Mouse (Mus musculus) heart, embryonic 14.5 days (tissue): Measurements from ENCODE around the gene Iqch. TPM values are rescaled to one million over a fixed set of nuclear protein-coding genes. Genes with fewer than 3 reads are reported as not detected.

Experiments
- ATAC-seq: fragments of 200-750 bp; cut with Nextera tagmentation; 2 replicates; pipeline ENCODE4 v1.8.0; 2017; ENCODE audit warnings: low read depth, moderate TSS enrichment; ENCODE audit not compliant: insufficient number of reproducible peaks, insufficient read depth, low FRiP score
- H3K27ac ChIP-seq, 2 experiments: fragments of 200-500 bp in 1 of 2; fragments of 300-500 bp in 1 of 2; sonication (generic) in 1 of 2; replicated peaks in 1 of 2; 2 replicates each; pipeline ENCODE4 v1.5.1; 2012 to 2014; ENCODE audit warnings: low read depth in 2 of 2, low read length in 2 of 2, control low read depth in 1 of 2, mild to moderate bottlenecking in 1 of 2, mixed read lengths in 1 of 2; ENCODE audit not compliant: control insufficient read depth in 1 of 2, insufficient read depth in 1 of 2
- H3K27me3 ChIP-seq: fragments of 300-500 bp; sonication (generic); 2 replicates; pipeline ENCODE4 v1.6.1; 2014; ENCODE audit warnings: mild to moderate bottlenecking, low read length, control low read depth; ENCODE audit not compliant: control insufficient read depth, insufficient read depth
- H3K36me3 ChIP-seq: fragments of 300-500 bp; sonication (generic); 2 replicates; pipeline ENCODE4 v1.6.1; 2014; ENCODE audit warnings: mild to moderate bottlenecking, control low read depth, low read length, mixed read lengths; ENCODE audit not compliant: control insufficient read depth, insufficient read depth
- H3K4me1 ChIP-seq, 2 experiments: fragments of 200-500 bp in 1 of 2; fragments of 300-500 bp in 1 of 2; sonication (generic) in 1 of 2; 2 replicates each; pipeline ENCODE4 v1.6.1; 2012 to 2014; ENCODE audit warnings: low read length in 2 of 2, control low read depth in 1 of 2, mixed read lengths in 1 of 2; ENCODE audit not compliant: control insufficient read depth in 2 of 2, insufficient read depth in 2 of 2
- H3K4me2 ChIP-seq: fragments of 300-500 bp; sonication (generic); 2 replicates; pipeline ENCODE4 v1.6.1; 2014; ENCODE audit warnings: mild to moderate bottlenecking, low read length
- H3K4me3 ChIP-seq, 2 experiments: fragments of 200-500 bp in 1 of 2; fragments of 300-500 bp in 1 of 2; sonication (generic) in 1 of 2; 2 replicates each; pipeline ENCODE4 v1.5.1; 2012 to 2014; ENCODE audit warnings: low read length in 2 of 2, mild to moderate bottlenecking in 2 of 2, control low read depth in 1 of 2, low read depth in 1 of 2, moderate library complexity in 1 of 2; ENCODE audit not compliant: control insufficient read depth in 1 of 2, insufficient read depth in 1 of 2
- H3K9ac ChIP-seq: fragments of 300-500 bp; sonication (generic); 2 replicates; pipeline ENCODE4 v1.6.1; 2014; ENCODE audit warnings: mild to moderate bottlenecking, low read length
- H3K9me3 ChIP-seq: fragments of 300-500 bp; sonication (generic); 2 replicates; pipeline ENCODE4 v1.6.1; 2016; ENCODE audit warnings: low read length, control low read depth; ENCODE audit not compliant: control insufficient read depth
- WGBS: fragments of 180-500 bp; shearing (Covaris S2); extraction: QIAGEN DNeasy Blood & Tissue Kit; methylation state at CpG from one replicate; pipeline ENCODE4 v1.1.7; 2014; 5-methylcytosine and 5-hydroxymethylcytosine counted together
- polyA plus RNA-seq: library from polyadenylated mRNA; unstranded; fragments of >200 nt; fragmentation: Nextera tagmentation; extraction: Ambion mirVana; gene quantifications from 2 replicates; pipeline ENCODE4 v1.2.1, GENCODE M21; 2014

Iqch gene
- polyA plus RNA-seq, 1 experiment from 2014 or later = not detected

DNA sequence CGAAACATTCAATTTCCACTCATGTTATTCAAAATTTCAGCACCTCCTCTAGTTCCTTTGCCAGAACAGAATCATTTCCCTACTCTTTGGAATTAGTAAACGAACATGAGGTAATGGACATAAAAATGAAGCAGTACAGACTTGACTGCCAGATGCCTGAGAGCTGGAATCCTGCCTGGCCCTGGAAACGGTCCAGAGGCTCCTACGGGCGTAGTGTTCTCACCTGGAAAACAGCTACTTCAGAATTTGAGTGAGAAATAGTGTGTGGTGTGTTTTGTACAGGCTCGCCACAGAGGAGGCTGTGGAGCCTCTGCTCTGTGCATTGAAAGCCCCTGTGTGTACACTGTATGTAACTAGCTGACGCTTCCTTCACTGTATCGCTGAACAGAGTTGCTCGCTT is 5.6 kb downstream of the Iqch start:
- Histone ChIP-seq H3K27ac (no peak overlapping the region), H3K4me2 (no peak overlapping the region), H3K4me1 (peaks cover 2 to 10% of the 10 kb centered on the region in 2 experiments; a peak in 2 of 4 replicates), H3K4me3 (no peak overlapping the region), H3K27me3 (no peaks in the 10 kb centered on the region), H3K36me3 (no peaks in the 10 kb centered on the region), H3K9ac (no peak overlapping the region), H3K9me3 (no peaks in the 10 kb centered on the region)
- WGBS = 55% methylated on average over 9 of the region's 9 CpGs
- ATAC-seq = no peak

DNA sequence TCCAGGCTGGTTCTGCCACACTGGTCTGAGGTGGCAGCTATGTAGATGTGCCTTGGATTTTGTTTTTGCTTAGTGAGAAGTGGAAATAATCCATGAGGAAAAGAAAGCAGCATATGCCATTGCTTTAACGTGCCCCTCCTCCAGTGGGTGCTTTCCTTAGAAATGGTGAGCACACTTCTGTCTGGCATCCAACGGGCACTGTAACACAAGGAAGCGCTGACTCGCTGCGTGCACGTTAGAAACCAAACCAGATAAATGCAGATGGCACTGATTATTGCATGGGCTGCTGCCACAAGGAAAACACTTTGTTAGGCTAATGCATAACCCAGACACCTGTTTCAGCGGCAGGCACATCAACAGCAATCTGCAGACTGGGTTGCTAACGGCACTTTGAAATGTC is 6.6 kb downstream of the Iqch start:
- no peaks in the 10 kb centered on the region for H3K27me3 ChIP-seq
- H3K4me2 ChIP-seq = no peak overlapping the region
- no peaks in the 10 kb centered on the region for H3K36me3 ChIP-seq
- ATAC-seq = no peak
- no peak overlapping the region for H3K9ac ChIP-seq
- H3K4me1 ChIP-seq = peaks cover 2 to 10% of the 10 kb centered on the region in 2 experiments; a peak in 2 of 4 replicates
- no peak overlapping the region for H3K4me3 ChIP-seq
- no peaks in the 10 kb centered on the region for H3K9me3 ChIP-seq
- 84% methylated on average over 8 of the region's 8 CpGs for WGBS
- H3K27ac ChIP-seq = no peak overlapping the region

DNA sequence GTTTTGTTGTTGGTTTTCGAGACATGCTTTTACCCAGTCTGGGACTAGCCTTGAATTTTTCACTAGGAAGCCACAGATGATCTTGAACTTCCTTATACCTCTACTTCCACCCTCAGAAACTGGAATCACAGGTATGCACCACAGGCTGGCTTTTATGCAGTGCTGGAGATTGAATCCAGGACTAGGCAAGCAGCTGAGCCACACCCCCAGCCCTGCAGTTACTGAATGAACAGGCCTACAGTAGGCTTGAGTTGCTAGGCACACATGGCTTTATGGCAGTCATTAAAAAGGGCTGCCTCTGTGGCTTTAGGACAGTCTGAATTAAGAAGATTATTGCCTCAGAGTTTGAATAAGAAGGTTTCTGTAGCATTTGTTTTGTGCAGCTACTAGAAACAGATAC is 7.3 kb downstream of the Iqch start:
- Histone ChIP-seq H3K36me3 (no peaks in the 10 kb centered on the region), H3K4me2 (no peak overlapping the region), H3K27ac (no peak overlapping the region), H3K4me3 (no peak overlapping the region), H3K27me3 (no peaks in the 10 kb centered on the region), H3K9ac (no peak overlapping the region), H3K9me3 (no peaks in the 10 kb centered on the region), H3K4me1 (peaks cover 2 to 10% of the 10 kb centered on the region in 2 experiments; a peak in 2 of 4 replicates)
- 96% methylated on average over 1 of the region's 1 CpGs for WGBS
- no peak for ATAC-seq

DNA sequence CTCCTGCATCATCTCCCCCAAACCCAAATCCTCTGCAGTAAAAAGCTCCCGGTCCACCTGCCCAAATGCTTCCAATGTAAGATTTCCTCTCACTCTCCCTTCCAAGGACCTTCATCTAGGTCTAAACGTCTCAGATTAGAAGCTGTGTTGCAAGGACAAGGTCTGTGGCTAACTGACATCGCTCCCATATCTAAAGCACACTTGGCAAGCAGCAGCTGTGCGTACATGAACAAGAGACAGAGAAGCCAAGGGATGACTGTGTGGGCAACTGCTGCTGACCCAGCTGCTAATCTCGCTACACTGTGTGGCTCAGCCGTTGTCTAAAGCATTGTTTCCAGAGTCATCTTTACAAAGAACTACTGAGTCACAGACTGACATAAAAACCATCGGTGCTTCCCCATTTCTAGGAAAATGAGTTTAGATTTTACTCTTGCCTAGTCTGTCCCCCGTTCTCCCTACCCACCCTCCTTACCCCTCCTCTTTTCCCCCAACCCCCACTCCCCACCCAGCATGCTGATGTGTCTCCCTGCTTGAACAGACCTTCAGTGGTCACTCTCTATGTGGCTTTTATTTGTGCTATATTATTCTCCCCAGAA is 10.5 kb downstream of the Iqch start:
- no peaks in the 10 kb centered on the region for H3K36me3 ChIP-seq
- no peaks in the 10 kb centered on the region for H3K27me3 ChIP-seq
- H3K9ac ChIP-seq = no peak overlapping the region
- WGBS = 79% methylated on average over 8 of the region's 8 CpGs
- ATAC-seq = no peak
- H3K27ac ChIP-seq = no peak overlapping the region
- H3K4me1 ChIP-seq = peaks cover 1 to 9% of the 10 kb centered on the region in 2 experiments; a peak in 2 of 4 replicates
- no peaks in the 10 kb centered on the region for H3K9me3 ChIP-seq
- no peak overlapping the region for H3K4me2 ChIP-seq
- H3K4me3 ChIP-seq = no peak overlapping the region

DNA sequence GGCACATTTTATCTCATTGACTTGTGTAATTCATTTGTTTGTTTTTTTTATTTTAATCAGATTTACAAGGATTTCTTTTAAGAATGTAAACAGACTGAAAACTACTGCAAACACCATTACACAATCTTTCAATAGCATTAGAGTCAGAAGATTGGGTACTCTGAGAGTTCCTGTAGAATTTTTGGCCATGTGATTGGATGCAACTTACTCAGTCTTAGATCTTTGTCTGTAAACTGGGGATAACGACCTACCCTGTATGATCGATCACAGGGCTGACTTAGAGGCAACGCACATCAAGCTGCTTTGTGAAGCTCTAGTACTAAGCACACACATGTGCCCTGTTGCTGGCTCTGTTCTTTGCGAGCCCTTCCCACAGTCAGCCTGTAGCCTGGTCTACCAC is 11.7 kb downstream of the Iqch start:
- no peak overlapping the region for H3K9ac ChIP-seq
- WGBS = 89% methylated on average over 4 of the region's 4 CpGs
- no peak overlapping the region for H3K4me3 ChIP-seq
- no peaks in the 10 kb centered on the region for H3K9me3 ChIP-seq
- no peaks in the 10 kb centered on the region for H3K36me3 ChIP-seq
- no peak for ATAC-seq
- H3K27me3 ChIP-seq = no peaks in the 10 kb centered on the region
- no peaks in the 10 kb centered on the region for H3K4me1 ChIP-seq
- no peak overlapping the region for H3K4me2 ChIP-seq
- H3K27ac ChIP-seq = no peak overlapping the region

DNA sequence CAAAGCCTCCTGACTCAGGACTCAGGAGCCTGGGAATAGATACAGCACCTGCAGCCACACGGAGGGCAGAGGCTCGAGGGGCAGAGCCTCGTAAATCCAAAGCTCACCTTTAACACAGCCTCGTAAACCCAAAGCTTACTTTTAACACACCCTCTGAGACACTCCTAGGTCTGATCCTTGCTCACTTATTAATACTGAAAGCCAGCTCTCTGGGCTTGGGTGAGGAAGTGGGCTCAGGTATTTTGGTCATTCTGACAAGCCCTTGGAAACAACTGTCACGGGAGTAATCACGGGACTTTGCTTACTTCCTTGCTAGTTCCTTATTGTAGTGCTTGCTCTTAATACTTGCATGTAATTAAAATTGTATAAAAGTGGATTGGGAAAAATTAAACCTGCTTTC is 13.1 kb downstream of the Iqch start:
- 70% methylated on average over 6 of the region's 6 CpGs for WGBS
- Histone ChIP-seq H3K27ac (no peak overlapping the region), H3K4me3 (no peak overlapping the region), H3K27me3 (no peaks in the 10 kb centered on the region), H3K9ac (no peak overlapping the region), H3K9me3 (no peaks in the 10 kb centered on the region), H3K4me2 (no peak overlapping the region), H3K4me1 (no peaks in the 10 kb centered on the region), H3K36me3 (no peaks in the 10 kb centered on the region)
- ATAC-seq = no peak

DNA sequence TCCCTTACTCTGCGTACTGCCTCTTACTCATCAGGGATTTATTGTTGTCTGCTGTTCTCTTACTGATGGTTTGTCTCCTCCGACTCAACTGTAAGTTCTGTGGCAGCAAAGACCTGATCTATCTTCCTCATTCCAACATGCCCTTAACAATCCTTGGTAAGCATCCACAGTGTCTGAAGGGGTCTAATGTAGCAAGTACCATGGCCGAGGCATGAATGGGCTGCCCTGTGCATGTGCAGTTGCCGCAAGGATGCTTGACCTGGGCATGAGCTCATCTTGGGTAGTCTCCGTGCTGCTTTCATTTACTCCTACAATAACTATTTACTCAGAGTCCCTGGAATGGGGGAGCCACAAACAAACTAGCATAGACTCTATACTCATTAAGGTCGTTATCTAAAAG is 17.0 kb downstream of the Iqch start:
- Histone ChIP-seq H3K4me1 (peaks cover 2 to 8% of the 10 kb centered on the region in 2 experiments; a peak in 1 of 4 replicates), H3K36me3 (no peaks in the 10 kb centered on the region), H3K9ac (no peak overlapping the region), H3K27me3 (no peaks in the 10 kb centered on the region), H3K4me3 (no peak overlapping the region), H3K9me3 (no peaks in the 10 kb centered on the region), H3K4me2 (no peak overlapping the region), H3K27ac (no peak overlapping the region)
- 87% methylated on average over 6 of the region's 6 CpGs for WGBS
- ATAC-seq = no peak

DNA sequence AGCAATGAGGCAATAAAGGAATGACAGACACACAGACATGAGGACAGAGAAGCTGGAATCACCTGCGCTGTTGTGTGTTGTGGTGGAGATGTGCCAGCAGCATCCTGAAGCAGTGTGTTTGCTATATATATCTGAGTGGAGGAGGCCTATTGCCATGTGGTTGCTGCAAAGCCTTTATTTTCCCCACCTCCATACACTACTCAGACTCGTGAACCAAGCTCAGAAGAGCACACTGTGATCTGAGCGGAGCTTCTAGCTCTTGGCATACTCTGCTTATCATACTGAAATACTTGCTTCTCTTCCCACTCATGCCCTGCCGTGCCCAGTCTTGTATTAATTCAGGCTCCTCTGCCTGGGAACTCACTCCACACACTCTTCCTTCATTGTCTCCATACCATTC is 20.5 kb downstream of the Iqch start:
- Histone ChIP-seq H3K36me3 (no peaks in the 10 kb centered on the region), H3K27ac (no peak overlapping the region), H3K4me2 (no peak overlapping the region), H3K9ac (no peak overlapping the region), H3K4me3 (no peak overlapping the region), H3K27me3 (no peaks in the 10 kb centered on the region), H3K4me1 (peaks cover 2 to 8% of the 10 kb centered on the region in 2 experiments; a peak in 1 of 4 replicates), H3K9me3 (no peaks in the 10 kb centered on the region)
- ATAC-seq = no peak
- WGBS = 51% methylated on average over 4 of the region's 4 CpGs
